Mouse (Mus musculus) ES-E14 (cell line): ENCODE measurements around the gene Ms4a18. TPM values are rescaled to one million over a fixed set of nuclear protein-coding genes. Genes with fewer than 3 reads are reported as not detected.
A peak's percentile ranks its signal among the peaks of the same experiment; 100 is the strongest.

Experiments used
- DNase-seq: peaks from one replicate; pipeline ENCODE4 v3.0.0-alpha.2; 2013; ENCODE audit warnings: low read depth, low spot score
- H3K27ac ChIP-seq: 2 replicates; pipeline ENCODE4 v1.5.1; 2012; ENCODE audit warnings: low read depth, mild to moderate bottlenecking, low read length, moderate library complexity, mixed read lengths; ENCODE audit not compliant: poor library complexity, insufficient read depth, severe bottlenecking
- H3K36me3 ChIP-seq: 2 replicates; pipeline ENCODE4 v1.6.1; 2012; ENCODE audit warnings: mild to moderate bottlenecking, low read length, moderate library complexity, mixed read lengths; ENCODE audit not compliant: control insufficient read depth, poor library complexity, insufficient read depth, severe bottlenecking
- H3K4me1 ChIP-seq, 2 experiments: fragments of 150-350 bp in 1 of 2; sonication (generic) in 1 of 2; 2 replicates each; pipeline ENCODE4 v1.6.1; 2012; ENCODE audit warnings: low read length in 2 of 2, mild to moderate bottlenecking in 1 of 2, mixed read lengths in 1 of 2; ENCODE audit not compliant: control insufficient read depth in 2 of 2, insufficient read depth in 2 of 2, poor library complexity in 1 of 2
- H3K4me3 ChIP-seq, 2 experiments: fragments of 150-350 bp in 1 of 2; sonication (generic) in 1 of 2; 2 replicates each; pipeline ENCODE4 v1.5.1; 2012; ENCODE audit warnings: low read length in 2 of 2, low read depth in 1 of 2, mild to moderate bottlenecking in 1 of 2, mixed read lengths in 1 of 2; ENCODE audit not compliant: insufficient read depth in 1 of 2, poor library complexity in 1 of 2, severe bottlenecking in 1 of 2
- H3K9ac ChIP-seq: 2 replicates; pipeline ENCODE4 v1.6.1; 2012; ENCODE audit warnings: low read depth, mild to moderate bottlenecking, low read length, mixed read lengths; ENCODE audit not compliant: poor library complexity, insufficient read depth, severe bottlenecking
- H3K9me3 ChIP-seq: fragments of 150-350 bp; sonication (generic); 2 replicates; pipeline ENCODE4 v1.6.1; 2012; ENCODE audit warnings: low read depth, mild to moderate bottlenecking, low read length; ENCODE audit not compliant: control insufficient read depth, insufficient read depth
- CHD2 ChIP-seq: IDR thresholded peaks from 2 replicates; pipeline ENCODE4 v1.6.1; 2014; ENCODE audit warnings: mild to moderate bottlenecking, low read depth, low read length, inconsistent platforms
- HCFC1 ChIP-seq: IDR thresholded peaks from 2 replicates; pipeline ENCODE4 v1.6.1; 2012; ENCODE audit warnings: low read length, inconsistent platforms, borderline replicate concordance; ENCODE audit not compliant: insufficient read depth
- MAFK ChIP-seq: IDR thresholded peaks from 2 replicates; pipeline ENCODE4 v1.6.1; 2014; ENCODE audit warnings: mild to moderate bottlenecking, low read depth, low read length, inconsistent platforms; ENCODE audit not compliant: insufficient read depth
- ZC3H11A ChIP-seq: IDR thresholded peaks from 2 replicates; pipeline ENCODE4 v1.6.1; 2012; ENCODE audit warnings: low read depth, mild to moderate bottlenecking, inconsistent platforms, low read length, borderline replicate concordance
- ZNF384 ChIP-seq: IDR thresholded peaks from 2 replicates; pipeline ENCODE4 v1.6.1; 2012; ENCODE audit warnings: low read depth, low read length, inconsistent platforms
- in situ Hi-C, 2 experiments: fragments of 600-800 bp; cut with MboI; formaldehyde crosslinking; loops; one replicate each; pipeline ENCODE4 v1.15.1; 2025; ENCODE audit warnings: low sequenced_read_pairs in 2 of 2, inconsistent platforms in 1 of 2; ENCODE audit not compliant: unreplicated experiment in 2 of 2
- total RNA-seq: library from RNA; depleted of rRNA; stranded (reverse); fragments of 300-350 nt; gene quantifications from 2 replicates; pipeline ENCODE4 v1.2.3, GENCODE M21; 2012

Gene Ms4a18
- total RNA-seq, 1 experiment, result not detected

DNA sequence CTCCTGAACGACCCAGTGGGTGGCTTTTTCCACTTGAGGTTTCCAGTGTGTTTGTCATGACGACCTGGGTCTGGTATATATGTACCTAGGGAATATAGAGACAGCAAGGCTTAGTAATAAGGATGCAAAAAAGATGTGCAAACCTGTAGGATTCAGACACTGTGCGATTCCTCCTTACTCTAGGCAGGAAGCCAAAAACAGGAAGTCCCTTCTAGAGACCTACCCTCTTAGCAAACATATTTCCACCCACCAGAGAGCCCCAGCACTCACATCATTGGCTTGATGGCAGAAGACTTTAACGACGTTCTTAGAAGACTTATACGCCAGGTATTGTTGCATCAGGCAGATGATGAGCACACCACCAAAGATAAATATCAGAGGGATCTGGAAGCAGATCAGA is 30.2 kb upstream of the Ms4a18 start:
- DNase-seq, result no peak
- Histone ChIP-seq H3K27ac (no peak overlapping the region), H3K9ac (no peak overlapping the region), H3K4me3 (no peak overlapping the region), H3K9me3 (no peaks in the 10 kb centered on the region), H3K4me1 (peaks cover 0 to 4% of the 10 kb centered on the region in 2 experiments; a peak in 1 of 4 replicates), H3K36me3 (no peaks in the 10 kb centered on the region)
- in situ Hi-C loops, result no loop called here
- TF ChIP-seq HCFC1, result no peak
- no peak for TF ChIP-seq MAFK
- no peak for TF ChIP-seq ZNF384
- no peak for TF ChIP-seq ZC3H11A
- no peak for TF ChIP-seq CHD2

GRCm38 (mm10) chr19:11044996-11045711 is 27.3 kb upstream of the Ms4a18 start:
- H3K4me1 ChIP-seq, result peaks cover 0 to 4% of the 10 kb centered on the region in 2 experiments; a peak in 1 of 4 replicates
- H3K27ac ChIP-seq, result no peak overlapping the region
- DNase-seq, result peak; percentile 28
- no peaks in the 10 kb centered on the region for H3K36me3 ChIP-seq
- peak overlapping the region; percentile 35 to 43 for H3K4me3 ChIP-seq
- no peaks in the 10 kb centered on the region for H3K9me3 ChIP-seq
- H3K9ac ChIP-seq, result no peak overlapping the region
- TF ChIP-seq ZC3H11A (no peak), HCFC1 (no peak), ZNF384 (no peak), CHD2 (no peak), MAFK (no peak)
- in situ Hi-C loops, result no loop called here

DNA sequence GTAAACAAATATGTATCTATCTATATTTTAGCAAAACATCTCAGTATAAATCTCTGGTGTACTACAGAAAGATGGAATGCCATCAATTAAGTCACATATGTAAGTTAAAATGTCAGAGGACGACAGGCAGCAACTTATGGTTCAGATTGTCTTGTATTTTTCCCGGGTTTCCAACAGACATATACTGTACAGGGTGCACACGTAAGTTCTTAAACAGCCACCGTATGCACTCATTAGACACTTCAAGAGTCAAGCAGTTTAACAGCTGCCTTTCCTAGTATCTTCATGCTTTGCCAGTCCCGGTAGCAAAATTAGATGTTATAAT is 26.8 kb upstream of the Ms4a18 start:
- Histone ChIP-seq H3K9me3 (no peaks in the 10 kb centered on the region), H3K4me3 (peak overlapping the region in 1 of 2 experiments; percentile 18; a peak in 1 of 4 replicates), H3K36me3 (no peaks in the 10 kb centered on the region), H3K4me1 (peaks cover 0 to 4% of the 10 kb centered on the region in 2 experiments; a peak in 1 of 4 replicates), H3K27ac (no peak overlapping the region), H3K9ac (no peak overlapping the region)
- TF ChIP-seq CHD2 (no peak), ZNF384 (no peak), MAFK (no peak), HCFC1 (no peak), ZC3H11A (no peak)
- no peak for DNase-seq
- in situ Hi-C loops, result no loop called here

DNA sequence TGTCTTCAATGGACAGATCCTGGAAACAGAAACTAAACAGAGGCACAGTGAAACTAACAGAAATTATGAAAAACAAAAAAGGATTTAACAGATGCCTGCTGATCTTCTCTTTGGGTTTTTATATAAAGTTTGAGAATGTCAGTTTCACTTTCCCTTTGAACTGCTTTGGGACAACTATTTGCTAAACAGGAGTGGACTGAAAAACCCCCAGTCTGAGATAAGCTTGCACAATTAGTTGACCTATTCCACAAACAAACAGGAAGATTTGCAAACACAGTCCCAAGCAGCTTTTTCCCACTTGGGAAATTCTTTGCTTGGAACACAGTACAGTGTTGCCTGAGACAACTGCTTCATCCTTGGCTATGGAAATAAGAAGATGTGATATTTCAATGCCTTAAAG is 19.7 kb upstream of the Ms4a18 start:
- H3K27ac ChIP-seq, result no peak overlapping the region
- in situ Hi-C loops, result no loop called here
- no peak for TF ChIP-seq ZNF384
- H3K4me1 ChIP-seq, result no peaks in the 10 kb centered on the region
- H3K36me3 ChIP-seq, result no peaks in the 10 kb centered on the region
- no peak overlapping the region for H3K4me3 ChIP-seq
- H3K9ac ChIP-seq, result no peak overlapping the region
- no peak for DNase-seq
- no peaks in the 10 kb centered on the region for H3K9me3 ChIP-seq

DNA sequence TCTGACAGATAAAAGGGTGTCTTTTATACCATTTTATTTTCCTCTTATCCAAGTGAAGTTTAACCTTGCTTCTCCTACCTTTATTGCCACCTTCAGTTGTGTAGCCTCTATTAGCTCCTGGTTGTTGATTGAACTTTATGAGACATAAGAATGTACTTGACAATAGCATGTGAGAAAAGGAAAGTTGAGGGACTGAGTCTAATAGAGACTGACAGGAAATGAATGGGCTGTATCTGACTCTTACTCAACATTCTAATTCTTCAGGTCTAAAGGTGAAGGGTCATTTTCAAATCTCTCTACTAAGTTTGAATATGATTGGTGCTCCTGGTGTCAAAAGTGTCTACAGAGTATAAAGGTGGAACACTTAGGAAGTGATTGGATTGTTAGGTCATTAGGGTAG is 4.6 kb upstream of the Ms4a18 start:
- TF ChIP-seq ZC3H11A (no peak), ZNF384 (no peak), HCFC1 (no peak), CHD2 (no peak), MAFK (no peak)
- Histone ChIP-seq H3K9ac (no peak overlapping the region), H3K9me3 (no peaks in the 10 kb centered on the region), H3K4me1 (no peaks in the 10 kb centered on the region; a peak in 1 of 4 replicates), H3K36me3 (no peaks in the 10 kb centered on the region), H3K4me3 (no peak overlapping the region), H3K27ac (no peak overlapping the region)
- in situ Hi-C loops, result no loop called here
- no peak for DNase-seq
